Mouse (Mus musculus) right cerebral cortex, adult 2 months (tissue): ENCODE results near the gene Cpne4.

Experiments used
- DNase-seq, 2 experiments: peaks; one replicate each; pipeline ENCODE4 v3.0.0; 2021 to 2022; ENCODE audit warnings: low spot score in 2 of 2

Gene Cpne4

DNA sequence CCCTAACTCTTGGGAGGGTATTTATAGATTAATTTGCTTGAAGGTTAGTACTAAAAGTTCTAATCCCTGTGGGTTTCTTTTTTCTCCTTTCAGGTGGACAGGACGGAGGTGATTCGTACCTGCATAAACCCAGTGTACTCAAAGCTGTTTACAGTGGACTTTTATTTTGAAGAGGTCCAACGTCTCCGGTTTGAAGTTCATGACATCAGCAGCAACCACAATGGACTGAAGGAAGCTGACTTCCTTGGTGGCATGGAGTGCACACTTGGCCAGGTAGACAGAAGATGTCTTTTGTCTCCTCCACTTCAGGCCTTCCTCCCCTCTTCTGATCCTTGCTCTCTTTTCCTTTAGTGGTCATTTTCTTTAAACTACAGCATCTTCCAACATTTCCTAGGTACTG, 325.5 kb downstream of the Cpne4 start:
- DNase-seq, result no peak

DNA sequence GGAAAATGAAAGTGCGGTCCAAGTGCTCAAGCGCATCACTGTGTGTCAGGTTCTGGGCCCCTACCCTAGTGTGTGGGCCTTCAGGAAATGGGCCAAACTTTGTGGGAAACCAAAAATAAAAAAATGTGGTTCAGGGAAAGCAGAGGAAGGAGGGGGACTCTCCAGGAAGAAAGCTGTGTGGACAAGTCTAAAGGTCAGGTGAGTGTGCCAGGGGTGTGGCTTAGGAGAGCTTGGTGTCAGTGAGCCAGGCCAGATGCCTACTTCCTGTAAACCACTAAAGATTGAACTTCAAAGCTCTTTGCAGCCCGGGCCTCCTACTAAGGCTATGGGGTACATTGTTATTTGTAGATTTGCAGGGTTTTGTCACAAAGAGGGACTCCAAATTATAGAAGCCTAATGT, 327.1 kb downstream of the Cpne4 start:
- DNase-seq, result no peak

DNA sequence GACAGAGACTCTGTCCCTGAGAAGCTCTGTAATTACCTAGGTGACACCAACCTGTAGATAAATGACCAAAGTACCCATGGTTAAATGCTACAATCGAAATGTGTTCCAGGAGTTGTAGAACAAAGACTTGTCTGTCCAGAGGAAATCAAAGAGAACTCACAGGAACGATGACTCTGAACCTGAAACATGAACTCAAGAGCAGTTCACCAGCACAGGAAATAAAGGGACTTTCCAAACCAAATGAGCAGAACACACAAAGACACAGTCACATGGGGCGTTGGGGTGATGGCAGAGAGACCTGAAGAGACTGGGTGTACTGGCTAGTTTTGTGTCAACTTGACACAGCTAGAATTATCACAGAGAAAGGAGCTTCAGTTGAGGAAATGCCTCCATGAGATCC, 329.9 kb downstream of the Cpne4 start:
- DNase-seq, result no peak

DNA sequence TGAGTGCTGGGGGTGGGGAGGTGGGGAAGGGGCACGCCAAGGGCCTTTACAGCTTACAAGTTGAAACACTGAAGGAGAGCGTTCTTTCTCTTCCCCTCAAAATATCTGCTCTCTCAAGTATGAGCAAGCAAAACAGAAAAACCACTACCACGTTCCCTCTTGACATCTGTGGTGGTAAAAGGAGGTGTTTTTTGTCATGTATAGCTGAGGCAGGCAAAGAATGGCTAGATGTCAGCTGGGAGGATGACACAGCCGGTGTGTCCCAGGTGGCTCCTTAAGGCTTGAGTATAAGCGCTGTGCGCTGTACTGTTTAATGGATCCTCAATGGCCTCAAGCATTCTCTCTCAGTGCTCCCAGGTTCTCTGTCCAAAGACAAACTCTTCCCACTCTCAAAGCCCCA, 331.5 kb downstream of the Cpne4 start:
- DNase-seq, result no peak

DNA sequence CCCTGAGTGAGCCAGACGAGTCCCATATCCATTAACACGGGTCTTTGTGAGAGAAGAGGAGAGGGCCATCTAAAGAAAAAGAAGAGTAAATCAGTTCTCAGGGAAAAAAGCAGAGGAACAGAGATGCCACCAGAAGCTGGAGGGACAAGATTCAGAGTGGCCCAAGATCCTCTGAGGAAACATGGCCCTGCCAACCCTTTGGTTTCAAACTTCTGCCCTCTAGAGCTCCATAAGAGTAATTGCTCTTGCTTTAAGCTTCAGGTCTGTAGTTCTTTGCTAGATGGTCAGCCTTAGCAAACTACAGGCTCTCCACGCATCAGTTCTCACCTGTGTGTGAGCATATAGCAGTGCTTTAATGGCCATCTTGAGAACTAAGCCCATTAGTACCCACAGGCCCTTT, 343.4 kb downstream of the Cpne4 start:
- no peak for DNase-seq

DNA sequence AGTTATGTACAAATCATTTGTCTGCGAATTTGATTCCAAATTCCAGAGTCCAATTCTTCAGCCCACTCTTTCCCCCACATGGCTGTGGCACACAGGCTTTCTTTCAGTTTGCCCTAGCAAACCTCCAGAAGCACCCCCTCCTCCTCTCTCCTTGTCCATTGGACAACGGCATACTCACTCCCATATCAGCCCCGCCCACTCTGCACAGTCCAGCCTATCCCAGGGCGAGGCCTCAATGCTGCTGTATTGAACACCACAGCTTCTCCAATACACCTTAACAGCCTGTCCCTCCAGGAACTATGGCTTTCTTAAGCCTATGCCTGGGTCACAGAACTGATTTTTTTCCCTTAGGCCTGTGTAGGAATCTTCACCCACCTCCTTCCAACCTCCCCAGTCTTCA, 348.3 kb downstream of the Cpne4 start:
- DNase-seq, result no peak

DNA sequence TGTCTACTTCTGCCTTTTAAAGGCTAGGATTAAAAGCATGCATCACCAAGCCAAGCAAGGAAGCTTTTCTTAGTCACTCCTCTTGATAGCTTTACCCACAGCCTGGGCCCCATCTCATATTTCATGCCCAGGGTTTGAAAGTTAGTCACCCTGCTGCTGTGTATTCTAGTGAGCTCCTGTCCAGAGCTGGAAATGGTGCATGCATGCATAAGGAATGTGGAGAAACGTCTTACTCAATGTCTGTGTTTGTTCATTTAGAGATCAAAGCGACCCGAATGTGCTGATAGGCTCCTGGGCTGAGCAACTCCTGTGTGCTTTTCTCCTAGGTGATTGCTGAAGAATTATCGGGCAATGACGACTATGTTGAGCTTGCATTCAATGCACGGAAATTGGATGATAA, 354.0 kb downstream of the Cpne4 start:
- no peak for DNase-seq

DNA sequence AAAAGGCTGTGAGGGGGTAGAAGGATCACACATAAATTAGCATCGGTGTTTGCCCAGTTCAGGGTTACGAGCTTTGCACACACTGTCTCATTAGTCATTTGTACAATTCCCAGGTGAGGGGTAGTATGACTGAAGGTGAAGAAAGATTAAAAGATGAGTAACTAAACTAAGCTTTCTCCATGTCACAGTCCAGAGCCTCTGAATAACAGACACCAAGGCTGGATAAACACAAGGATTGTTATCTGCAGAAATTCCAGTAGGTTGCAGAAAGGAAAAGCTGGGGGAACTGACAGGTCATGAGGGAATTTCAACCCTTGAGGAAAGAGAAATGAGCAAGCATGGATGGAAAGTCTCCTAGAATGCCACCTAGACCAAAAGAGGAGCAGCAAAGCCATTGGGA, 354.7 kb downstream of the Cpne4 start:
- DNase-seq, result no peak

DNA sequence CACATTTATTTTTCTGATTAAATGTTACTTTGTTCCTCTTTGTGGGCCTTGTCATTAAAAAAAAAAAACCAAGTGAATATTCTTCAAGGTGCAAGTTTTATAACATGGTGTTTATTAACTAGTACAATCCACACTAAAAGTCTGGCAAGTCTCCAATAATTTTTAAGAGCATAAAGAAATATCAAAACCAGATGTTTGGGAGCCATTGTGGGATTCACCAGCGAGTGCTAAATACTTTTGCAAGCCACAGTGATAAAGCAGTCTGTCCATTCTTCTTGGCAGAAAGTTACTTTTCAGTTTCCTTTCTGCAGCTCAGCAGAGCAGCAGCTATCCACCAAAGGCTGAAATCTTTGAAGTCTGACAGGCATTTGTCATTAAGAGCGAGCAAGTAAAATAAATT, 365.6 kb downstream of the Cpne4 start:
- no peak for DNase-seq

DNA sequence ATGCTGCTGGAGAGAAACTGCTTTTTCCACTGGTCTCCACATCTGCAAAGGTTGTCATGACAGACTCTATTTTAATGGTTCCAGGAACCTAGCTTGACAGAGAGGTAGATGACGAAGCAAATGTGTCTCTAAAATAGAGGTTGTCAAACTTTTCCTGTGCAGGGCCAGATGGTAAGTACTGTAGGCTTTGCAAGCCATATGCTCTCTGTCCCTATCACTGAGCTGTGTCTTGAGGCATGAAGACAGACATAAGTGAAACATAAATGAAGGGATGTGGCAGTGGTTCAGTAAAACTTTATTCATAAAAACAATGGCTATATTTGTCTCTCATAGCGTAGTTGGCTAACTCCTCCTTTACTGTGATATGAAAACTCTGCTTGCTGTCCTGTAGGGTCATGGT, 366.2 kb downstream of the Cpne4 start:
- no peak for DNase-seq

DNA sequence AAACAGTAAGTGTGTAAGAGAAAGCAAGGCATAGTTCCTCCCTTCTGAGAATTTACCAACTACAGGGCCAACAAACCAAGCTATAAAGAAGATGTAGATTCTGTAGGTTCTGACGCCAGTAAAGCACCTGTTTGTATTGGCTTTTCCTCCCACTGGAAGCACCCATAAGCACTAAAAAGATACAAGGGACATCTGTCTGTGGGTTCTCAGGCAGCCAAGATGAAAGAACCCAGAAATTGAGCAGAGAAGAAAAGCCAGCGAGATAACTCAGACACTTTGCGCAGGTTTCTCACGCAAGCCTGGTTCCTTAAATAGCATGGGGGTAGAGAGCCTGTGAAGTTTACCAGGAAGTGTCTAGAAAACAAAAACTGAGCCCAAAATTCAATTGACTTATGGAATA, 374.1 kb downstream of the Cpne4 start:
- DNase-seq, result peak; percentile 8 to 23

DNA sequence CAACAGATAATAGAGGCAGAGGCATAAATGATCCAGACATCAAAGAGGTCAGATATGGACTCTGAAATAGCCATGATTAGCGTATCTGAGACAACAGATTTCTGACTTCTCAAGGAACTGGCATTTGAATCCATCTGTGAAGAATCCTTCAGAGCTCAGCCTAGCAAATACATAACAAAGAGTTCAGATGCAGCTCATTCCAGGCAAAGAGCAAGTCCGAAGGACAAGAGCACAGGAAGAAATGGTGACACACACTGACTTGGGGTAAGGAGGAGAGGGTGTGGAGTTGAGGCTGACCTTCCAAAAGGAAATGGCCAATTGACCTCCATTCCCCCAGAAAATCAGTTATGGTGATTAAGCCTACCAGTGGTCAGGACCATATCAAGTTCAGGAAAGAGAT, 375.0 kb downstream of the Cpne4 start:
- DNase-seq, result no peak

DNA sequence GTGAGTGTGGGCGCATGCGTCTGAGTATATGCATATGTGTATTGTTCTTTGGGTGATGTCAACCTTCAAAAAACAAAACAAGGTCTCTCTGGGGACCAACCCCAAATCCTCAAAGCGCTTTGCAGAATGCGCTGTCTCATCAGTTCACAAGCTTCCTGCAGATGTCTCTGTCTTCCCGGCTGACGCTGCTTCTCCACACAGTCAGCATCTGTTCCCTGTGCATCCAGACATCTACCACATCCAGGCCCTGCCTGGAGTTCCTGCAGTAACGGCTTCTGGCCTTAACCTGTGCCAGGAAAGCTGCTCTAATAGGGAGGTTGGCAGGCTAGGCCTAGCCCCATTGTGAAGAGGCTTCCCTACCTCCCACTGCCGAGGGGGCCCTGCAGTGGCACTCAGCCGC, 381.7 kb downstream of the Cpne4 start:
- peak; percentile 14 to 29 for DNase-seq

DNA sequence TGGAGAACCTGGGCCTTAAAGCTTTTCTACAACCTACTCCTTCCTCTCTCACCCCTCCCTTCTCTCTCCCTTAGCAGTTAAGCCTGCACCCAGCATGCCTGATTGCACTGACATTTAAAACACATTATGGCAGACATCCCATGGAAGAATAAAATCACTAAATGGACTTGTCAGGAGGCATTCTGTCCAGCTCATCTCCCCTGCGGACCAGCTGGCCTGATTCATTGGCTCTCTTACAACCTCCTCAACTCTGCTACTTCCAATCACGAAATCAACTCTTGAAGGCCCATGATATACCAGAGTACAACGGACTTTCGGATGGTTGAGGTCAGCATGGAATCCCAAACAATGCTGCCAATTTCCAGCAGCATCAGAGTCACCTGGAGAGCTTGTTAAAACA, 393.3 kb downstream of the Cpne4 start:
- no peak for DNase-seq

DNA sequence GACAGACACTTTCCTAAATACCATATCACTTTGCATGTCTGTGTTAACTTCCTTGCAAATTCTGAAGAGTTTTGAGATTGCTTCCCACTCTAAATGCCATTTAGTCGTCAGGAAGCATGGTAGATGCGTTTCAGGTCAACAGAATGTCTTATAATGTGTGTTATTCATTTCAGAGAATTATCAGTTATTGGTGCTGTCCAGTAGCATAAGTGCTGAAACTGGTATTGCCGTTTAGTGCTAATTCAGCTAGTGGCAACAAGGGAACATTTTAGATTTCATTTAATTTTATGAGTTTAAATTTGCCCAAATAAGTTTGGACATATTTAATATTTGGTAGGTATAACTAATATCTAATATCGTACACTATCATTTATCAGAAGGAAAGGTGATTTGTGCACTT, 403.5 kb downstream of the Cpne4 start:
- DNase-seq, result no peak

DNA sequence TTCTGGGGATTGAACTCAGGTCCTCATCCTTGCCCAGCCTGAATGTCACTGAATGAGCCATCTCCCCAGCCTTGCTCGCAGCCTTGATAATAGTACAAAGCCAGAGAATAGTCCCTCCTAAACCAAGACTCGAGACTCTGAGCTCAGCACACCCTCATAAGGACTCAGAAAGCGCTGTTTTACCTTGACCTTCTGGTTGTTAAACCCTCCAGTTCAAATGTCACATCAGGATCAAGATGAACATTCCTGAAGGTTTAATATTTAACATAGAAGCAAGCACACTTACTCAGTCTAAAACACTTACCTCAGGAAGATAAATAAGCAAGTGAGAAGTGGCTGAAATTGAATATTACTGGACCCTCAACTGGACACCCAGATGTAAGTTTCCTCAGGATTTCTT, 405.1 kb downstream of the Cpne4 start:
- no peak for DNase-seq

DNA sequence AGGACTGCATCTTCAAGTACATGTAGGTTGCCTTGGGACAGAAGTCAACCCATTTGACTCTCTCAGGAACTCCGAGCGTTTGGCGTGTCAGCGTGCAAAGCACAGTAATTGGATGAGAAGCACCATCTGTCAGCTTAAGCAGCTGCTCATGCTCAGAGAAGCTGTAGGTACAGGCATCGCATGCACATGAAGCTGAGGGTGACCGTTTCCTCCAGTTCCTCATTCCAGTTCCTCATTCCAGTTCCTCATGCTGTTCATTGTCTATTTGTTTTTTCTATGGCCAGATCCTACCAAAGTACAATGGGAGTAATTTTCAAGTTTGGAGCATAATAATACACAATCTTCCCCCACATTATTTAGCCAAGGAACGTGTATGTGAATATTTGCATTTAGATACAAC, 425.7 kb downstream of the Cpne4 start:
- DNase-seq, result no peak

DNA sequence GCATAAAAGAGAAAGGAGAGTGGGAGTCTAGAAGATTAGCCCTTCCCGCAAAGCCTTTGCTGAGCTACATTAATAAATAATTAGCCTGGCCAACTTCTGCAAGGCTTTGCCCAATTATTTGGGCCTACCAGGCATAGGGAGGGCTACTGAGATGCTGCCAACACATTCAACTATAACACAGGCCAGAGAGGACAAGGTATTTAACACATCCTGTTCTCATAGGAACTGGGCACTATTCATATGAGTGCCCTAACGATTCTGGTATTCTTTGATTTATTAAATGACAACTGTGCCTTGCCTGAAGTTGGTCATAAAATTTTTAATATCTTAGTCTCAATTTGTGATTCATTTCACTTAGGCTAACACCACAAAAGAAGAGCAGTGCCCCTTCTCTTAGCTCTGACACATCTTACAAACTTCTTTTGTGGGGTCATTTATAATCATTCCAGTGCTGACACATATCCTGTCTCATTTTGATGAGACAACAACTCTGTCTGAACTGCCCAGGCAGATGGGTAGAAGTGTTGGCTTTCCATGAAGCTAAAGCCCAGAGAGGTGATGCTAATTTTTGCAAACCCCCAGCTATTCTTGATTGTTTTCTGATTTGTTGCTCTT, 435.0 kb downstream of the Cpne4 start:
- no peak for DNase-seq

DNA sequence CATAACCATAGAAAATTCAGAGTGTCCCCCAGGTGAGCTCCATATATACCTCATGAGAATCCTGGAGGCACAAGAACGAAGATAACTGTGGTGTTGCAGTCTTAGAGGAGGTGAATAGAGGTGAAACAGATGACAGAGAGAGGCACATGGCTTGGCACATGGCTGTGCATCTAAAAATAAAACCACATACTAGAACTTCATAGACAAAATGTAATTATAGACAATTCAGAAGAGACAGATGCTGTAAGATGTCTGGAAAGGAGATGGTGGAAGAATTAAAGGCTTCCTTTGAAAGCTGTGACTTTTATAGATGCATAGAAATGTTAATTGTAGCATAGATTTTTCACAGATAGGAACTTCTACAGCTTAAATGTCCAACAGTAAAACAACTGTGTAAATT, 451.1 kb downstream of the Cpne4 start:
- peak in 1 of 2 experiments; percentile 25 for DNase-seq

DNA sequence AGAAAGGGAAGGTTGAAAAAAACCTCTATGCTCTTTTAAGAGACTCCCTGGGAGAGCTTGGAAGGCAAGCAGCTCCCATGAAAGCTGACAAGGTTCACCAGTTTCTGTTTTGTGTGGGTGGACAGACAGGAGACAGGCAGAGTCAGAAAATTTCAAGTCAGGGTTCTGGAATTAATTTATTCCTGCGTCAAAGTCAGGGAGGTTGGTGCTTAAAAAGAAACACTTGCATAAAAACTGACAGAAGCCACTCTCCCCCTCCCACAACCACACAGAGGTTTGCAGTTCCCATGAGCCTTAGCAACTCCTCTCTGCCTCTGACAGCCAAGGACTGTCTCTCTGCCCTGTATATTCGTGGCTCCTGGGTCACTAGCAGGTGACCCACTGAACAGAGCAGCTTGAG, 463.6 kb downstream of the Cpne4 start:
- DNase-seq, result no peak

DNA sequence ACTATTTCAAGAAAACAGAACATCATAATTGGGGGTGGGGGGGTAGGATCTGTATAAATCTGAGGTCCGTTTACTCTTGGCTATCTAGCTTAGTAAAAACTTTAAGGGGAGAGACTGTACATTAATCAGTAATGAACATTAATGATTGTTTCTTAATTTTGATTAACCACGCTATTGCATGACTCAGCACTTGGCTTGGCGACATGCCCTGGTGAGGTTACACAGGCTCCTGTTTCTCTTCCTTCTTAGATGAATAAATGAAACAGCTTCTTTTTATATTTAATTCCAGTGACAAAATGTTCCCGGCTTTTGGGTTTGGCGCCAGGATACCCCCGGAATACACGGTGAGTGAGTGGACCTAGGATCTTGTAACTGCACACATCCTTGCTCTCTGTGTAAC, 471.1 kb downstream of the Cpne4 start:
- no peak for DNase-seq

DNA sequence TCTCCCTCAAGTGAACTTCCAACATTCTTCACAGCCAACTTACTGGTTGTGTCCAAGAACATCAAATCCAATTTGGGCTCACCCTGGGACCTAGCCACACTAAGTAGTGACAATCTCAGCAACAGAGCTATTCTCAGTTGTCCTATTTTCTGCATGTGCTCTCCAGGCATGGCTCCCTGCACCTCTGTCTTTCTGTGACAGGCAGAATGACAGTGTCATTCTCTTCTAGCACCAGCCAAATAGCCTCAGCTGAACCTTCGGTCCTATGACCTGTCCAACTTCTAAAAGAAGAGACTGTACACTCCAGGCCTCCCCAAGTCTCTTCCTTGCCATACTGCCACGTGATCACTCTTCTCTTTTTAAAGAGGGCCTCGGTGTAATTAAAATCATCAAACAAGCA, 481.2 kb downstream of the Cpne4 start:
- DNase-seq, result no peak

DNA sequence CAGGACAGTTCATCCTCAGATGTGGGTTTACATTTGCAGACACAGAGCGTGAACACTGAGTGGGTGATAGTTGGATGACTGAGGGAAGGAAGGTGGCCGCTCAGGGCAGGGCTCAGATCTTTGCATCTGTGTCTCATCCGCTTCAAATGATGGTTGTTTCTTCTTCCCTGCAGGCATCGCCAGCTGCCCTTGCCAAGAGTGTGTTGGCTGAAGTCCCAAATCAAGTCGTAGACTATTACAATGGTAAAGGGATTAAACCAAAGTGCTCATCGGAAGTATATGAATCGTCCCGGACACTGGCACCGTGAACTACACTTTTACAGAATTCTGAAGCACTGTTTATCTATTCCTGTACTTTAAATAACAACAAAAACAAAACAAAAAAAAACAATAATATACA, 485.5 kb downstream of the Cpne4 start:
- peak in 1 of 2 experiments; percentile 10 for DNase-seq

DNA sequence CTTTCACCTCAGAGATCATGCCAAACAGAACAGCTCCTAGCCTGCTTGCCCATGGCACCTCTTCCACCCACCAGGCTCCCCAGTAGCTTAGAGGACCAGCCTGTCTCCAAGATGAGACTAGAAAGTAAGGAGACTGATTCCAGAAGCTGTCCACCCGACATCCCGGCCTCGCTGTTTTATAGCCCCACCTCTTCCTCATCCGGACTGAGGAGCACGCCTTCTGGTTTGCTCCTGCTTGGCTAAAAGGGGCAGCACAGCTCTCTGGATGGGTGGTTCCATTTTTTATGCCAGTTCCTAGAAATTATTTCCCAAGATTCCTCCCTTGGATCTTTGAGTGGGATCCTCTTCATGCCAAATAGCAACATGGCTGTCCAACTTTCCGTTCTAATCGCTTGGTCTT, 486.6 kb downstream of the Cpne4 start:
- no peak for DNase-seq

DNA sequence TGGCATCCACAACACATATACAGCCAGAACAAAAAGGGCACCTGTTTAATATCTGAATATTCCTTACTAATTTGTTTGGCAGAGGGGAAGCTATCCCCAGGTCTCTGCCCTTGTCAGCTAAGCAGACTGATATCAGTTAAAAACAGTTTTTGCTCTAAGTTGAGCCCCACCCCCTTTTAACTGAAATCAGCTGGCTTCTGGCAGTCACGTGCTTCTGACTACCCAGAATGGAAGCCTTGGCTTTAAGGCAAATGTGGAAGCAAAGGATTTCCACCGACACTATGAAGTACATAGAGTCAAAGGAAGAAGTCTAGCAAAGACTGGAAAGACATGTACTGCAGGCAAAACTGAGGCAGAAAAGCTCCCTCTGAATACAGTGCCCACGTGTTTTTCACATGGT, 490.8 kb downstream of the Cpne4 start:
- DNase-seq, result no peak
